Mouse (Mus musculus) spleen, postnatal 14 days (tissue): ENCODE data around the gene Lhx6.
"Not testable (repeated sequence)": the region's sequence is repeated elsewhere in the genome, so short reads cannot be mapped to it uniquely, and the experiment has no call there.

Experiments used
- DNase-seq, 2 experiments: peaks; one replicate each; pipeline ENCODE4 v3.0.0; 2021 to 2022; ENCODE audit warnings: low spot score in 2 of 2

Lhx6 gene

DNA sequence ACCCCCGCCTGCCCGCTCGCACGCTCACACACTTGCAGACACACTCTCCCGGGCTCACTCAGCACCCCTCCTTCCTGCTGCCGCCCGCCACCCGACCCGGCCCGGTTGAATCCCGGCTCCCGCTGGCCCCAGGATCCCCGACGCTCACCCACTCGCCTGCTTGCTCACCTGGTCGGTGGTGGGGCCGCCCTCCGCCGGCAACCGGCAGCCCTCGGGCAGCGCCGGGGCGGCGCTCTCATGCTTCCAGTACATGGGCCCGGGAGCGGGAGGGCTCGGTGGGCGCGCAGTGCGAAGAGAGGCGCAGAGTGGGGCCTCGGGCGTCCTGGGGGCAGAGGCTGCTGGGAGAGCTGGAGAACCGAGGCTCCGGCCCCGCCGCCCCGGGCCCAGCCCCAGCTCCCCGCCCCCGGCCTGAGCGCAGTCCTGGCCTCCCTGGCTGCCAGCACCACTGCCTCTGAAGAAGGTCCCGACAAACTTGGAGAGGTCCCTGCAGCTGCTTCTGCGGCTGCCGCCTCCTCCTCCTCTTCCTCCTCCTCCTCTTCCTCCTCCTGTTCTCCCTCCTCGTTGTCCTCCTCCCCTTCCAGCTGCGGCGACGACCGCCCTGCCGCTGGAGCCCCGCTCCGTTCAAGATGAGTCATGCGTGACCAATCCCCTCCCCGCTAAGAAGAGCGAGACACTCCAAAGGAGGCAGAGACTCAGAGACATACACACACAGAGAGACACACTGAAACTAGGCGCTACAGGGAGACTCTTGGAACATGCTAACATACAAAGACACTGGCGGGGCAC is at the start of gene Lhx6:
Gene Lhx6, minus strand, starts transcription at position 453 of the 786 bp plus-strand sequence.
- DNase-seq = no peak

DNA sequence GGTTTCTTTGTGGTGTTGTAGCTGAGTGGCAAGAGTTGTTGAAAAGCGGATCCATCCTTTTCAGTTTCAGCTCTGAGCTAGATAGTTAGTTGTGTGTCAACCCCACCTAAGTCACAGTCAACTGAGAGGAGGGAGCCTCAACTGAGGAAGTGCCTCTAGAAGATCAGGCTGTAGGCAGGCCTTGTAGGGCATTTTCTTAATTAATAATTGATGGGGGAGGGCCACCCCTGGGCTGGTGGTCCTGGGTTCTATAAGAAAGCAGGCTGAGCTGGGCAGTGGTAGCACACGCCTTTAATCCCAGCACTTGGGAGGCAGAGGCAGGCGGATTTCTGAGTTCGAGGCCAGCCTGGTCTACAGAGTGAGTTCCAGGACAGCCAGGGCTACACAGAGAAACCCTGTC is 47.2 kb upstream of the Lhx6 start:
- DNase-seq = not testable (repeated sequence)

DNA sequence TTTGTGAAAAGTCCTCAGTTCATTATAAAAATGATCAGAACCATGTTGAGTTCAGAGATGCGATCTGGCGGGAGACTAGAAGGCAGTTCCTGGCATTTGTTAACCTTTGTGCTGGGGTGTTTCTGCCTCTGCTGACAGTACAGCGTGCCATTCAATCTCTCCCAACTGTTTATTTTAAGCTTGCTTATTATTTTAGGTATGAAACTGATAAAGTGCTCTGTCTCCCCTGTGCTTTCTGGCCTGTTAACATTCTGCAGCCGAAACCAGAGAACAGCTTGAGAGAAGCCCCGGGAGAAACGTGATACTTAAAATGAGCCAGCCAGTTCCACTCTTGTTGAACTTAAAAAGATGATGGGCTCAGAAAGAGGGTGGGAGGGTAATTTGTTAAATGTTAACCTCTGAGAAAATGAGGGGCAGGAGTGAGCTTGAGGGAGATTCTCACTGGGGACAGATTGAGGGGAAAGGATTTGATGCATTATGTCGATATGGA is 43.7 kb upstream of the Lhx6 start:
- DNase-seq = no peak

DNA sequence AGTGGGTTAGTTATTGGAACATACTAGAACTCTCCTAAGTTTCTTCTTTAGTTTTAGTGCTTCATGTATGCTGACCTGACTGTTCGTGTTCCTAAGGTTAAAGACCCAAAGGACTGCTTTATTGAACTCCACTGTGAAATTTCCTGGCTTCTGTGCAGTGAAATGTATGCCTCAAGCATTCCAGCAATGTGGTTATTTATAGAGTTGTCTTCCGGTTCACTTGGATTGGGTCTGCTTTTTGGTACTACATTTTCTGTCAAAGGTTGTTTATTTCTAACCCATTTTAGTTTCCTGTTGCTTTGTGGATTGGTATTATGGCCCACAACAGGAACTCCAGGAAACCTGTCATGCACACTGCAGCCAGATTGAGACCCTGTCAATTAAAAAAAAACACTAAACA is 33.9 kb upstream of the Lhx6 start:
- no peak for DNase-seq

DNA sequence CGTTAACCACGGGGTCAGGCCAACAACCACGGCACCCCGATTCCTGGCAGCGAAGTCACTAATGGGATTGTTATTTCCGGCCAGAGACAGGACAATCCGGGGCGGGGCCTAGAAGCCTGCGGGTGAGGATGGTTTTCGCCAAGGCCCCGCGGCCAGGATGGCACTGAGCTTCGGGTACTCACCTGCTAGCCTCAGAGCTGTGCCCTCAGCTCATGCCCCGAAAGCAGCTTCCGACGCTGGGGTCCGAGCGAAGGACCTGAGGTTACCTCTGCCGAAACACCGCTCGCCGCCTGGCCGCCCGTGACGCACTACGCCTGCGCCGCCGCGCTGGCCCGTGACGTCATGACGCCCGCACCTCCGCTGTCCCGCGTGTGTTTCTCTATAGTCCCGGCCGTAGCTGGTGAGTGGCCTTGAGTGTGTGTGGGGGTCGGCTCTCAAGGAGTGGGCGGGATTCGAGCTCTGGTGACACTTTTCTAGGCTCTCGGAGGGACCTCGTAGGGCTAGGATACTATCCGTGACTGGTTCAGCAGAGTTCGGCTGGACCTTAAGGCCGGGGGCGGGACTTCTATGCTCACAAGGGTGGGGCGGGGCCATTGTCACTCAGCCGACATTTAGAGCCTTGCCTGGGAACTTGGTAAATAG is 31.2 kb upstream of the Lhx6 start, which contains the start of the genes Mrrf and Rbm18:
Gene Mrrf, plus strand, starts transcription at position 90 of the 642 bp plus-strand sequence.
Gene Rbm18, minus strand, starts transcription at position 474 of the 642 bp plus-strand sequence.
- peak; percentile 82 to 88 for DNase-seq

DNA sequence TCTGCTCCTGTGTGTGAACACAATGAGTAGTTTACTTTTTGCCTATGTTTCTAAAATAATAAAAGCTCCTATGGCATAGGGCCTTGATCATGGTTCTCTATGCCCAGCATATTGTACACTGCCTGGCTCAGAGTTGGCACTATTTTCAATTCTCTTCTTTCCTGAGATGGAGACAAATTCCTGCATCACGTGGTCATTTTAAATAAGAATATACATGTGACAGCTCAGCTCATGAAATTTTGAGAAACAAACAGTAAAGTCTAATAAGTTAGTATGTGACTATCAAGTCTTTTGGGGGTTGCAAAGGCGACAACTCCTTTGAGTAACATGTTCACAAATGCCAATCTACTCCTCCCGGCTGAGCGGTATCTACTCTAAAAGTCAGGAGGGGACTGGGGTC is 30.7 kb upstream of the Lhx6 start:
- no peak for DNase-seq

DNA sequence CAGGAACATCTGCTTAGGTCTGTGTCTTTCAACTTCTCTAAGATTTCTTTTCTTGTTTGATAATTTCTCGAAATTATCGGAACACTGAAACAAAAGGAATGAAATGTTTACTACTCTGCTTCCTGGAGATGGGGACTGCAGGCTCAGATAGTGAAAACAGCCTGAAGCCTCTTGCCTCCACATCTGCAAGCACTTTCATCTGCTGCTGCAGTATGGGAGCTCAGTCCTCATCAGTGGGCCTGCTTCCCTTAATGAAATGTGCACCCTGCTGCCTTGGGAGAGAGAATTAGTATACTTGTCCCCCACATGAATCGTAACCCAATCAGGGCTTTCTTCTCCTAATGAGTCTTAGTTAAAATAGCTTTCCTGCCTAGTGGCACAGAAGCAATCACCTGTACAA is 23.8 kb upstream of the Lhx6 start:
- DNase-seq = no peak

DNA sequence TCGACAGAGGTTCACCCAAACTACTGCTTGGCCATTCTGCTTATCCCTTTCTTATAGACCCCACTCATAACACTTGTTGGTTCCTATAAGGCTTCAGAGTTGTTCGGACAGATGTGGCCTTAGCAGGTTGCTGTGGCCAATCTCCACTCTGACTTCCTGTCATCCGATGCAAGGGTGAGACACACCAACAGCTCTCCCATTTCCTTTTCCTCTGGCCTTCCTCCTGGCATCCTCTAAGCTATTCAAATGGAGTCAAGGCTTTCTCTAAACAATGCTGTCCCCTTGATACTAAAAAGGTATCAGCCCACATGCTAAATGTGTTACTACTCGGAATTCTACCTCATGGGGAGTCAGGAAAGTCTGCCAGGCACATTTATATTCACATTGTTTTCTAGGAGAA is 22.8 kb upstream of the Lhx6 start:
- no peak for DNase-seq

DNA sequence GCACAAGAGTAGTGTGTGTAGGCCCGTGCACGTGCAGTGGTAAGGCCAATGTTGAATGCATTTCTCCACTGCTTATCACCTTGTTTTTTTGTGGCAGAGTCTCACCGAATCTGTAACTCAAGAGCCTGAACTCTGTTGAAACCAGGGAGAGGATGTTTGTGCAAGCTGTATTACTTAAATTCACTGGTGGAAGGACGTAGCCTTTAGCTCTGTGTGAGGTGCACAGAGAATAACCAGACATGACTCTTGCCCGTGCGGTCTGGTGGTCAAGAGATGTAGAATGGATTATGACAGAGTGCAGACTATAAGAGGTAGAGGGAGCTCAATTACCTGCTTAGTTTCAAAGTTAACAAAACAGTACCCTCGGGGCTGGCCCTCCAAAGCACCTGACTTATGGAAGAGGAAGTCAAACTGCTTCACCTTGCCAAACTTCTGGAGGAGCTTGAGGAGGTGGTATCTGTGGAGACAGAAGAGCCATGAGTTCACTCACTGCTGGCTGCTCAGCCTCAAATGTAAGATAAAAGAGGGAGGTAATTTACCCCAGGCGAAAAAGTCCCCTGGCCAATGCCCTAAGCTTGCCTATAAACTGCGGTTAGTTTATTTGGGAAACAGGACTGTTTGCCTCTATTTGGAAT is 21.7 kb upstream of the Lhx6 start:
- DNase-seq = no peak

DNA sequence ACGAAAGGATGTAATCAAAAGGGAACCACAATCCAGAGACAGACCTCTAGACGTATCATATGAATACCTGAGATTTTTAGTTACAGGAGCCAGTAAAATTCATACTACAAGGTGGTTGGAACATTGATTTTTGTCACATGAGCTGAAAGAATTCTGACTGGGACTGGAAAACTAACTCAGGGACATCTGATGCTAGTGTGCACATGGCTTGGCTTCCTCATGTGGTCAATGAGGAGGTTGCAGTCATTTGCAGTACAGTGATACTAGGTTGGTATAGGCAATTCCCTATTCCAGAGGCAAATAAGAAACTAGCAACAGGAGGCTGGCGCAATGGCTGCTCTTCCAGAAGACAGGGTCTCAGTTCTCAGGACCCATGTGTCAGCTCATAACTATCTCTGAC is 7.4 kb upstream of the Lhx6 start:
- DNase-seq = no peak

DNA sequence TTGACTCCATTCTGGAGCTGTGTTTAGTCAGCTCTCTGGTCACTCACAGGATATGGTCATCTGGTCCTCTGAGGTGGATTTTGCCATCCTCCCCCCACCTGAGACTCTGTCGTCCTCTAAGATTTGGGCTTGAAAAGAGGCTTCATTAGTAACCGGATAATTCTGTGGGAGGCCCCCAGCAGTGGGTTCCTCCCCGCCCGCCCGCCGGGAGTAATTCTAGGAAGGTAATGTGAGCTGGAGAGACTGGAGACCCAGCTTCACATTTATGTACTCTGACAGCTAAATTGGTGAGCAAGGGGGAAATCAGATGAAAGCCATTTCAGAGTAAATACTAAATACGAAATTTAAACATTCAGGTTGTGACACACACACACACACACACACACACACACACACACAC is 3.4 kb upstream of the Lhx6 start:
- no peak for DNase-seq

DNA sequence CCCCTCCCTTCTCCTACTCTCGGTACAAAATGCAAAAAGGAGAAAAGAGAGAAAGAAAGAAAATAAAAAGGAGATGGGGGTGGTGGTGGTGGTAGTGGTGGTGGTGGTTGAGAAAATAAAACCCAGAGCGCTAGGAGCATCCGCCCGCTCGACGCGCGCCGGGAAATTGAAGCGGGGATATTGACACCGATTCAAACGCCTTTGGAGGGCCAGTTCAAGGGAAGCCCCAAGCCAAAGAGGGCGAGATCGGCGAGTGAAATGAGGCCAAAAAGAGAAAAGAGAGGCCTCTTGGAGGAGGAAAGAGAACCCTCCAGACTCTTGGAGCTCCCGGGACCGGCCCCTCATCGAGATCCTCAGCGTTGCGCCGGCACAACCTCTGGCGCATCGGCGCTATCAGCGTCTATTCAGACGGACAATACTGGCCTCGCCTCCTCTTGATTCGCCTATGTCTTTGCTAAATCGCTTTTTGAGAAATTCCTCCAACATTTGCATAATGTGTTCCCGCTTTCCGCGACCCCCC is 712 bp downstream of the Lhx6 start:
- DNase-seq = no peak

DNA sequence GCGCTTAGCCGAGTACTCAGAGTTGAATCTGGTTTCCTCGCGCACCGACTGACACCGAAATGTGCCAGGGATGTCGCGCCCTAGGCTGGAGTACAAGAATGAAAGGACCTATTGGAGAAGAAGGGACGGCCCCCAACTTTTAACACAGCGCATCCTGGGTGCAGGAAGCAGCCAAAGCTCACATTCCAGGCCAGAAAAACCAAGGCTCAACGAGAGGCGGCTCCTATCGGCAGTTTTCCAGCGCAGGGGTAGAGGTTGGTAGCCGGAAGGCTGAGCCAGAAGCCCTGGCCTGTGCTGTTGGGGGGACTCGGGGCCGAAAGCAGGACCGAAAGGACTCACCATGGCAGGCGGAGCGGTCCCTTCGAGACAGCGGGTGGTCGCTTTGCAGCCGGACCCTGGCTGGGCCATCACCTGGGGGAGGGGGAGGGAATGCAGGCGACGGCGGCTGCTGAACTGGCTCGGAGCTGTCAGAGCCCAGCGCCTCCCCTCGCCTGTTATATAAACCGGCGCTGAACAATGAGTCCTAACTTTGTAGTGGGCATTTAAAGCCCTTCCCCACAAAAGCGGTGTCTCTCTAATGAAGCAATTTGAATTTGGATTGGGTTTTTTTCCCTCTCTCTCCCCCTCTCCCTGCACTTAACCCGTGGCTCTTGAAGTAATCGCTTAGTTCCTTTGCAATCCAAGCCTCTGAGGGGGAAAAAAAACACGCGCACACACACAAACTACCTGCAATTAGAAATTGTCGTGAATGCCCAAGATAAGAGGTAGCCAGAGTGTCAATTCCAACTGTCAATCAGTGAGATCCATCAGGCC is 1.4 kb downstream of the Lhx6 start:
- DNase-seq = no peak

DNA sequence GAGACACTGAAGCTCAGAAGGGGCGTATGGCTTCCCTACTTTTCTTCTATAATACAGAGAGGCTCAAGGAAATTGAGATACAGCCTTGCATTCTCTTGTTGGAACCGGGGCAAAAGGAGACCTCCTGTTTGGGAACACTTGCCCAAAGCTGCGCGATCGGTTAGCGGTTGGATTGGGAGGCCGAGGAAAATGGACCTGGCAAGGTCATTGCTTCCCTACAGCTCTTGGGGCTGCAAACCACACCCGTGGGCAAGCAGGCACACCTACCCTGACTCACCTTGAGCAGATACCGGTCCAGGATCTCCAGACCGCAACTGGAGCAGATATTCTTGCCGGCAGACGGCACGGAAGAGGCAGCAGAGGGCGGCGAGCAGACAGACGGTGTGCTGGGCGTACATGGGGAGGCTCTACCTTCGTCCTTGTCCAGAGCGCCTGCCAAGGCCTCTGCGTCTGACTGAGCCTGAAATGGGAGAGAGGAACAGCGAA is 2.1 kb downstream of the Lhx6 start:
- no peak for DNase-seq

DNA sequence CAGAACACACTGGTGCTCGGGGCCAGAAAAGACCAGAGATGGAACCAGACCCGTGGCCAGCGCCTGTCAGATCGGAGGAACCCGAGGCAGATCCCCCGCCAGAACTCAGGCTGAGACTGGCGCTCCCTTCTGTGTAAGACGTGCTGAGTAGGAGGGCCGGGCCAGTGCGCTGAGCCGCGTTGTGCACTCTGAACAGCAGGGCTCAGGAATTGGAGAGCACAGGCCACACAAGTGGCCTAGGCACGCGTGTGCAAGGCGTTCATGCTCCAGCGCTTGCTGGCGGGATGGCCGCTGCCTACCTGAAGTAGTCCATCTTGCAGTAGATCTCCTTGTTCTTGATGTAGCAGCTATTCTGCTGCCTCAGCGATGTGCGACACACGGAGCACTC is 2.7 kb downstream of the Lhx6 start:
- no peak for DNase-seq

DNA sequence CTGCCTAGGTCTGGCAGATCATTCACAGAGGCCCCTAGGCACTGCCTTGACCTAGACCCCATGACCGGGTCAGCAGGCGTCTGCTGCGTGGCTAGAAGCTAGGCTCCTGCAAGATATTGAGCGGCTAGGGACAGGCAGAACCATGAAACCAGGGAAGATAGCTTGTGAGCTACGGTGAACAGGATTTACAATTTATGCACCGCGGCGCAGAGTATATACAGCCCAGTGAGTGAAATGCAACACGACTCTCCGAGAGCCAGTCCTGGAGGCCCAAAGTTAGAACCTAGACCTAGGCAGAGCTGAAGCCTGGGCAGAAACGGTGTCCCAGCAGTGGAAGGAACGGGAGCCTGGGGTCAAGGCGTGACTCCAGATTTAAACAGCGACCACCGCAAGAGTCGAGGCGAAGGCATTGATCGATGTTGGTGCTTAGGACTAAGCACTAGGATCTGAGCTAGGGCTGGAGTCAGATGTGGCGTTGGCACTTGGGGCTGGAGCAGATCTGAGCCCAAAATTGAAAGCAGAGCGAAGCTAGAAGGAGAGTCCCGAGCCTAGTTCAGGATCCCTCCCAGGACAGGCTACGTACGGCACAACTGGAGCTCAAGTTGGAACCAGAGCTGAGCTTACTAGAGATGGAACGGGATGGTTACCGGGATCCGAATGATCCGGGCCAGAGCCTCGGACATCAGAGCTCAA is 3.2 kb downstream of the Lhx6 start:
- no peak for DNase-seq

DNA sequence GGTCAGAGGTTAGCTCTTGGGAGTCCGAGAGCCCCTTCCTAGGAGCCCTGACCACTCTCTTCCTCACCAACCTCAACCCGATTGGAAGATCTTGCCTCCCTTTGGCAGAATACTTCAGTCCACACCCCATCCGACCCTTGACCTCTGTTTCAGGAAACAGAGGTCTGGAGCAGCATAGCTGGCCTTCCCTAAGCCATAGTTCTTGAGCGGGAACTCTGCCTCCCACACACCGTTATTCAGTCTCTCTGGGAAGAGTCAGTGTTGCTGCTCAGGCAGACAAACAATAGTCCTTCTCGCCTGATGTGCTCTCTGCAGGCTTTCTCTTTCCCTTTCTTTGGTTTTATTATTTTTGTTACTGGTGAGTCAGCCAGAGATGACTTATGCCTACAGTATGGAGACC is 5.5 kb downstream of the Lhx6 start:
- no peak for DNase-seq

DNA sequence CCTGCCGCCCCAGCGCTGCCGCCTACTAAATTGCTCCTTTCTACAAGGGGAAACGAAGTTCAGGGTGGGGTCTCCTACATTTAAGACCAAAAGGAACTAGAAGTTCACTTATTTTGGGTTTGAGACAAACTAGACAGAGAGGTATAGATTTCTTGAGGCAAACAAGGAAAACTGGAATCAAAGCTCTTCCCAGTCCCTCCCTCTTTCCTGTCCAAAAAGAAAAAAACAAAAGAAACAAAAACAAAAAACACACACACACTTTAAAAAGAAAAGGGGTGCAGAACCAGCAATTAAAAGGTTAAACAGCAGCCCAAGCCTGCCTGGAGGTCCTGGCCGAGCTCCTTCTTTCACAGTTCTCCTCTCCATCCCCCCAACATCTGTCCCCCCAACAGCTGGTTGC is 7.2 kb downstream of the Lhx6 start:
- DNase-seq = no peak

DNA sequence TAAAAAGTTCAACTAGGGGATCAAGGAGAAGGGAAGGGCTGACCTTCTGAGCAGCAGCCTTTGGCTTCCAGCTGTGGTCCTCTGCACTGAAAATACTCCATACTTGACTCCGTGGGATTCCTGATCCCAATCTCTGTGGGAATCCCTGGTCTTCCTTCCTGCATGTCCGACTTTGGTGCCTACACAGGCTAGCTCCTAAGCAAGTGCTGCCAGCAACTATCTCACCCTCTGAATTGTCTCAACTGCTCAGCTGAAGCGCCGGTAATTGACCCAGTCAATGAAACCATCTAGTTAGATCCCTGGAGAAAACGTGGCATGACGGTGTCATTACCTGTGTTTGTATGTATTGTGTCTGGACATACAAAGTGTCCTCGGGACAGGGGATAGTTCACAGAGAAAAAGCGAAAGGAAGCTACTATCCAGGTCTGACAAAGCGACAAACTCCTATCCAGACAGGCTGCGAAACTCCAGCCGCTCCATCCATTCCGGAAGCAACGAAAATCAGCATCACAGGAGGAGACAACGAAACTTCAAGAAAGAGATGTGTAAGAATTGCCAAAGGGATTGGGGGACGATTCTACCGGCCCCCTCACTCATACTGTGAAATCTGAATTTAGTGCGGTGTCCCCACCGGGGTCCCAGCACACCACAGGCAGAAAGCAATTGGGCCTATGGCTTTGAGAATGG is 7.9 kb downstream of the Lhx6 start:
- no peak for DNase-seq

DNA sequence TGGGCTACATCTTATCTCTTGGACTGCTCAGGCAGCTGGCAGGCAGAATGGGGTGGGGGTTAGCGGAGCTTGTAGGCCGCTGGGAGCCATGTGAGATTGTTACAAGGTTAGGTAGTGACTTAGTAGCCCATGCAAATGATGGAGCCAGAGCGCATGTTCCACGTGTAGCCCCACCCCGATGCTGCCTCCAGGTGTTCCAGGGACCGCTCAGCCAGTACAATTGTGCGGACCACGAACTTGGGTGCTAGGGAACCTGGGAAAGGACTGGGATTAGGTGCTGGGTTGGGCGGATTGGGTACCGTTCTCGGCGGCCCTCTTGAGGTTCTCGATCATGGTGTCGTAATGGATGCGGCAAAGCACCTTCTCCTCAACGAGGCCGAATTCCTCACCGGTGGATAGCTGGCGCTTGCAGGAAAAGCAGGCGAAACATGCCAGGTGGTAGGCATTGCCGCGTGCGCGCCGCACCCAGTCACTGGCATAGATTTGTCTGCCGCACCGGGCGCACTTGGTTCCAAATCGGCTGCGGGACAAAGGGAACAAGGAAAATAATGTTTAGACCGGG is 11.2 kb downstream of the Lhx6 start:
- DNase-seq = no peak
